Mouse (Mus musculus) colon, adult 2 months (tissue): ENCODE measurements around the gene Nlrc4. TPM values are rescaled to one million over a fixed set of nuclear protein-coding genes. Genes with fewer than 3 reads are reported as not detected.

Experiments
- polyA plus RNA-seq: library from polyadenylated mRNA; depleted of rRNA; stranded (reverse); fragments of >200 nt; gene quantifications from 2 replicates; pipeline ENCODE4 v1.2.3, GENCODE M21; 2012; rRNA removed

Gene Nlrc4
- 3.7 and 3.9 TPM in 2 replicates for polyA plus RNA-seq

DNA sequence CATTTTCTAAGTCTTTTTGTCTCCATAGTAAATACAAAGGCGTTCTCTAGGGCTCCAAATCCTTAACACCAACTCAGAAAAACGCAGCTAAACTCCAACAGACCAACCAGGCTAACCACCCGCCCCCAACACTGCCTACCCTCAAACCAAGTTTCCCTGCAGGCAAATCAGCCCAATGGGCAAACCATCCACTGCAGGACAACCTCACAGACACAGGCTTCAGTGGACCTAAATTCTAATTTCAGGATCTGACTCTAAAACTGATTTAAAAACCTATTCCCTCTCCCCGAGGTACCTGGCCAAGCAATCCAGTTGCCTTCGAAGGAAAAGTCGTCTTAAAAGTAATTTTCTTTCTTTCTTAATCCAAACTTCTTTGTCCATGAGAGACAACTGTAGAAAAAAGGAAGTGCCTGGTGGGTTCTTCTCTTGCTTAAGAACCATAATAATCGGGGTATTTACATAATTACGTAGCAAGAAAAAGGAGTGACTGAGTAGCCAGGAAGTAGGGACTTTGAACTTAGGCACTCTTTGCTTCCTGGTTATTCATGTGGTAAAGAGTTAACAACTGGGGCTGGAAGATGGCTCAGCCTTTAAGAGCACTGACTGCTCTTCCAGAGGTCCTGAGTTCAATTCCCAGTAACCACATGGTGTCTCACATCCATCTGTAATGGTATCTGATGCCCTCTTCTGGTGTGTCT is at the start of gene Nlrc4:
TSS of gene Nlrc4 (minus strand) at position 432 of the 698 bp plus-strand sequence.

DNA sequence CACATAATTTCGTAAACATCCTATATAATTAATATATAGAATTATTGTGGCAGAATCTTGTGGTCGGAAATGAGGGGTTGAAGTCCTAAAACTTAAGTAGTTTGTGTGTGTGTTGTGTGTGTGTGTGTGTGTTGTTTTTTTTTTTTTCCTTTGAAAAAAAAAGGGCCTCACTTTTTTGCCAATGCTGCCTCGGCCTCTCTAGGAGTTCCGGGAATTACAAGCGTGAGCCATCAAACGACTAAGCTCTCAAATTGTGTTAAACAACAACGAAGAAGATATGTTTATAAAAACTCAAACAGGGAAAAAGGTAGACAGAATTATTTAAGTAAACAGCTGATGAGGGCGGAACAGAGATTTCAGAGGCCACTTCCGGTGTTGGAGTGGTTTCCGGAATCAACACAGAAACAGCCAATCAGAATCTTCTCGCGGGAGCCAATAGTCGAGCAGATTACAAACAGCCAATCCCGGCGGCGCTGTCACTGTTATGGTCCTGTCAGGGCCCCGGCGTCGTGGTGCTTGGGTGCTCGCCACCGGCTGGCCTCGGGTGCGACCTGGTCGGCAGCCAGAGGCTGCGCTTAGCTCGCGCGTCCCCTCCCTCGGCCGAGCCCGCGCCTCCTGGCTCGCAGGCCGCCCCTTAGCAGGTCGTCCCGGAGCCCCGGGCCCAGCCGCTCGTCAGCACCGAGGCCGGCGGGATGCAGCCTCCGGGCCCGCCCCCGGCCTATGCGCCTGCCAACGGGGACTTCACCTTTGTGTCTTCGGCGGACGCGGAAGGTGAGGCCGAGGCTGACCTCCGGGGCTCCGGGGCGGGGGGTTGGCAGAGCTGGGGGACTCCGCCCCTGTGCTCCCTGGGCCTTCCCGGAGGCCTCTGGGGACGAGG is 30.3 kb upstream of the Nlrc4 start, which contains the start of gene Yipf4:
TSS of gene Yipf4 (plus strand) at position 470 of the 877 bp plus-strand sequence.

DNA sequence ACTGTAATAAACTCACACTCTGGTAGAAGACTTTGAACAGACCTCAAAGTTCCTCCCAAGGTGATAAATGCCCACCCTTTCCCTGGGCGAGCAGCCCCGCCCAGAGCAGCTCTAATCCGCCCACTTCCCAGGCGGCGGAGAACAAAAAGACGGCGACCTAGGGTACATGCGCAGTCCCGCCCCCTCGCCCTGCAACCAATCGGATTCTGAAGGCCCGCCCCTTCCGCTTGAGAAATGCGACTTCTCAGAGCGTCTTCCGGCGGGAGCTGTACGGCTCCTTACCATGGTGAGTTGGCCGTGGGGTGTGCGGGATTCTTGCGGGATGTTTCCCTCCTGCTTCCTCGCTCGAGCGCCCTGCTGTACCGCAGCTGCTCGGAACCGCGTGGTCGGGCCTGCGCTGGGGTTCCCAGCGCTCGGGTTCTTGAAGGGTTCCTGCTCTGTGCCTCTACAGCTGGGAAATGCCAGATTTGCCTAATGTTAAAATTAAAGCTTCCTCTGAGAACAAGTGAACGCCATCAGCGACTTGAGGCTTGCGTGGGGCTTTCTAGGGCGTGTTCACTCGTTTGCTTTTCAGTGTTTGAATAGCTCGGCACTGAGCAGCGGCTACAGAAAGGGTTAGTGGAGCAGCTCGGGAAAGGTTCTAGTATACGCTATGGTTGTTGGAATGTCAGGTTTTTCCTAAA is 63.4 kb downstream of the Nlrc4 start, which contains the start of gene Slc30a6:
TSS of gene Slc30a6 (plus strand) at position 226 of the 683 bp plus-strand sequence.

Other genes with a start within 250 kb of the Nlrc4 start
- gene Memo1, start 163.6 kb downstream of the Nlrc4 start, polyA plus RNA-seq = 32.5 and 33.0 TPM in 2 replicates
- gene Dpy30, start 135.2 kb downstream of the Nlrc4 start, polyA plus RNA-seq = 32.6 and 39.8 TPM in 2 replicates
- gene Spast, start 120.2 kb downstream of the Nlrc4 start, polyA plus RNA-seq = 5.2 and 5.8 TPM in 2 replicates
- 15.1 and 18.9 TPM in 2 replicates for gene Slc30a6, start 63.5 kb downstream of the Nlrc4 start, polyA plus RNA-seq
- gene Yipf4, start 30.4 kb upstream of the Nlrc4 start, polyA plus RNA-seq = 122 and 213 TPM in 2 replicates
- gene Birc6, start 69.2 kb upstream of the Nlrc4 start, polyA plus RNA-seq = 56.4 and 70.5 TPM in 2 replicates